In the genomic region with DNA sequence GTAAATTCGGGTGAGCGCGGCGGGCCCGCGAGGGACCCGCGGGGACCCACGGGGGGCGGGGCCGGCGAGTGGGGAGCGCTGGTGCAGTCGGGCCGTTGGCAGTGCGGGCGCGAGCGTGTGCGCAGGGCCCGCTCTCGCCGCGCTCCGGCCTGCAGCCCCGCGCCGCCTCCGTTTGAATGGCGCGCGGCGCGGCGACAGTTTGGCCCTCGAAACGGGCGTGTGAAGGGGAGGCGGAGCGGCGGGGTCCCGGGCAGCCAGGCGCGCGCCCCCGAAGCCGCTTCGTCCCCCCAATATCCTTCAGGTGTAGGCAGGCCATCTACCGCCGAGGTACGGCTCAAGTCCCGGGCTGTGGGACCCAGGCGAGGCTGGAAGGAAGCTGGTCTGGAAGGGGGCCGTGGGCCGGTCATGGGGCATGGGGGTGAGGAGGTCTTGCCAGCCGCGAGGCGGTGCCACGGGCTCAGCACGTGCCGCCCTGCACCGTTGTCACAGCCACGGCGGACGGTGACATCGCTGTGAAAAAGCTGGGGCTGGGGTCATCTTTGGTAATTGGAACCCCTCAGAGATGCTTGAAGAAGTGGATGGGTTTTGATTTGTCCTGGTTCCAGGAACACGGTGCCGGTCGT, we compare ENCODE assay signal across 8 mouse cellular contexts. TPM values are rescaled to one million over a fixed set of nuclear protein-coding genes. Genes with fewer than 3 reads are reported as not detected.
DNase-seq lines count a peak whose midpoint lies in the region; ATAC-seq and TF ChIP-seq lines count a peak whose summit lies in the region.

No protein-coding gene starts in this region.

- under 1% methylated on average over 68 of the region's 69 CpGs for WGBS in heart, embryonic 11.5 days (ENCODE audit: insufficient replicate concordance)
- 0% methylated on average over 32 of the region's 69 CpGs for WGBS in limb, embryonic 14.5 days
- WGBS in midbrain, embryonic 13.5 days = under 1% methylated on average over 56 of the region's 69 CpGs
- WGBS in stomach, embryonic 16.5 days = under 1% methylated on average over 65 of the region's 69 CpGs

- 0 out of 2 replicates have a peak overlapping the region, but pooled peaks have one; percentile 99 for H3K27ac ChIP-seq in cortical plate, adult 2 months (ENCODE audit: insufficient read depth, low read length)
- H3K27ac ChIP-seq in heart, embryonic 11.5 days (ENCODE audit: low read depth, low read length) = peak overlapping the region; percentile 89
- peak overlapping the region; percentile 98 for H3K27ac ChIP-seq in limb, embryonic 14.5 days (replicated peaks; ENCODE audit: low read depth, low read length)
- H3K27ac ChIP-seq in midbrain, embryonic 13.5 days = peak overlapping the region; percentile 98
- peak overlapping the region; percentile 95 for H3K27ac ChIP-seq in stomach, embryonic 16.5 days (ENCODE audit: low read length)

- ATAC-seq in heart, embryonic 11.5 days (replicated peaks; ENCODE audit: insufficient number of reproducible peaks, low FRiP score, low TSS enrichment) = peak; percentile 77
- peak; percentile 62 for ATAC-seq in limb, embryonic 14.5 days (ENCODE audit: low FRiP score, low read depth)
- peak; percentile 85 for ATAC-seq in midbrain, embryonic 13.5 days
- peak; percentile 80 for ATAC-seq in stomach, embryonic 16.5 days (ENCODE audit: insufficient read depth, low FRiP score)

- no peak for TF ChIP-seq POLR2A in cortical plate, adult 2 months (IDR thresholded peaks at IDR 0.05; ENCODE audit: extremely low read depth, insufficient read depth, low read length)
- TF ChIP-seq POLR2A in limb, embryonic 14.5 days (IDR thresholded peaks at IDR 0.05; ENCODE audit: borderline replicate concordance, extremely low read depth, insufficient read depth, insufficient read length) = 0 out of 2 replicates have a peak, but pooled peaks have one; percentile 11

- H3K36me3 ChIP-seq in heart, embryonic 11.5 days (ENCODE audit: control insufficient read depth, insufficient read depth, low read length) = no peaks in the 10 kb centered on the region
- no peaks in the 10 kb centered on the region for H3K36me3 ChIP-seq in limb, embryonic 14.5 days (ENCODE audit: control insufficient read depth, insufficient read depth, low read length)
- H3K36me3 ChIP-seq in midbrain, embryonic 13.5 days = no peaks in the 10 kb centered on the region
- no peaks in the 10 kb centered on the region for H3K36me3 ChIP-seq in stomach, embryonic 16.5 days (ENCODE audit: control insufficient read depth, insufficient read depth, low read length)

- H3K4me2 ChIP-seq in heart, embryonic 11.5 days = peak overlapping the region; percentile 84
- peak overlapping the region; percentile 83 for H3K4me2 ChIP-seq in limb, embryonic 14.5 days (replicated peaks; ENCODE audit: low read depth, low read length, severe bottlenecking)
- H3K4me2 ChIP-seq in midbrain, embryonic 13.5 days (replicated peaks) = peak overlapping the region; percentile 91
- H3K4me2 ChIP-seq in stomach, embryonic 16.5 days (ENCODE audit: low read depth, low read length) = peak overlapping the region; percentile 73

- peak overlapping the region; percentile 80 for H3K9ac ChIP-seq in heart, embryonic 11.5 days (ENCODE audit: low read depth, low read length)
- H3K9ac ChIP-seq in limb, embryonic 14.5 days (ENCODE audit: low read depth, low read length, severe bottlenecking) = peak overlapping the region; percentile 93
- peak overlapping the region; percentile 93 for H3K9ac ChIP-seq in midbrain, embryonic 13.5 days (replicated peaks)
- H3K9ac ChIP-seq in stomach, embryonic 16.5 days (ENCODE audit: low read length) = peak overlapping the region; percentile 97

- peak overlapping the region; percentile 84 for H3K4me3 ChIP-seq in cortical plate, adult 2 months (ENCODE audit: insufficient read depth, low read length)
- H3K4me3 ChIP-seq in heart, embryonic 11.5 days (ENCODE audit: low read depth, low read length) = peak overlapping the region; percentile 73
- H3K4me3 ChIP-seq in limb, embryonic 14.5 days (replicated peaks; ENCODE audit: low read length) = peak overlapping the region; percentile 90
- H3K4me3 ChIP-seq in midbrain, embryonic 13.5 days (replicated peaks) = peak overlapping the region; percentile 92
- H3K4me3 ChIP-seq in stomach, embryonic 16.5 days (replicated peaks; ENCODE audit: low read length) = peak overlapping the region; percentile 93

- peak; percentile 28 for DNase-seq in gastrocnemius, postnatal 14 days
- no peak for DNase-seq in gastrocnemius, adult 18-20 months (ENCODE audit: low spot score)
- DNase-seq in MN1 (ENCODE audit: low spot score) = peak; percentile 70
- DNase-seq in limb, embryonic 14.5 days (ENCODE audit: low spot score) = peak; percentile 36

- intact Hi-C loops in gastrocnemius, postnatal 14 days (cut with DNase I; ENCODE audit: low total_unique reads) = no loop called here

- no peak for TF ChIP-seq CTCF in cortical plate, adult 2 months (IDR thresholded peaks at IDR 0.05; ENCODE audit: extremely low read depth, insufficient read depth, low read length)

- H3K27me3 ChIP-seq in heart, embryonic 11.5 days (ENCODE audit: control insufficient read depth, insufficient read depth, low read length) = no peaks in the 10 kb centered on the region
- no peaks in the 10 kb centered on the region for H3K27me3 ChIP-seq in limb, embryonic 14.5 days (ENCODE audit: control insufficient read depth, insufficient read depth, low read length)
- no peaks in the 10 kb centered on the region for H3K27me3 ChIP-seq in midbrain, embryonic 13.5 days
- no peaks in the 10 kb centered on the region for H3K27me3 ChIP-seq in stomach, embryonic 16.5 days (ENCODE audit: control insufficient read depth, insufficient read depth, low read length)

- no peaks in the 10 kb centered on the region for H3K9me3 ChIP-seq in heart, embryonic 11.5 days (replicated peaks; ENCODE audit: control insufficient read depth, low read length)
- no peaks in the 10 kb centered on the region for H3K9me3 ChIP-seq in limb, embryonic 14.5 days (ENCODE audit: control insufficient read depth, low read length)
- H3K9me3 ChIP-seq in midbrain, embryonic 13.5 days = no peaks in the 10 kb centered on the region
- no peaks in the 10 kb centered on the region for H3K9me3 ChIP-seq in stomach, embryonic 16.5 days (replicated peaks; ENCODE audit: control insufficient read depth, low read length)

- no peaks in the 10 kb centered on the region for H3K4me1 ChIP-seq in cortical plate, adult 2 months (ENCODE audit: control insufficient read depth, insufficient read depth, low read length)
- H3K4me1 ChIP-seq in heart, embryonic 11.5 days (ENCODE audit: control insufficient read depth, insufficient read depth, low read length) = peaks cover 11% of the 10 kb centered on the region; the same call in 1 of the 2 replicates
- no peaks in the 10 kb centered on the region for H3K4me1 ChIP-seq in limb, embryonic 14.5 days (ENCODE audit: control insufficient read depth, insufficient read depth, low read length)
- peaks cover 14% of the 10 kb centered on the region for H3K4me1 ChIP-seq in midbrain, embryonic 13.5 days (replicated peaks)
- H3K4me1 ChIP-seq in stomach, embryonic 16.5 days (ENCODE audit: control insufficient read depth, insufficient read depth, low read length) = peaks cover 11% of the 10 kb centered on the region

RNA-seq across cellular contexts. Expression of a gene that starts 0.5 kb away (rescaled TPM):
- total RNA-seq in gastrocnemius, postnatal 14 days (2021) = 10 to 100 TPM; 10.3 to 11.8 TPM
- 10 to 100 TPM; 10.2 to 12.3 TPM for total RNA-seq in gastrocnemius, adult 18-20 months (2021)
- polyA plus RNA-seq in cortical plate, adult 2 months (2012; rRNA removed) = 20.8 and 21.5 TPM in 2 replicates
- 32.8 and 43.1 TPM in 2 replicates for polyA plus RNA-seq in heart, embryonic 11.5 days (2014; fragmentation: Nextera tagmentation; extraction: Ambion mirVana)
- polyA plus RNA-seq in limb, embryonic 14.5 days (2012; rRNA removed) = 48.4 and 51.1 TPM in 2 replicates
- polyA plus RNA-seq in limb, embryonic 14.5 days (2014; fragmentation: Nextera tagmentation; extraction: Ambion mirVana) = 38.7 and 40.8 TPM in 2 replicates
- 29.4 and 30.2 TPM in 2 replicates for polyA plus RNA-seq in midbrain, embryonic 13.5 days (2015; fragmentation: Nextera tagmentation; extraction: Ambion mirVana)
- polyA plus RNA-seq in stomach, embryonic 16.5 days (2015; fragmentation: Nextera tagmentation; extraction: Ambion mirVana) = 28.8 and 30.8 TPM in 2 replicates

RNA-seq across cellular contexts. Expression of a gene that starts 44.2 kb away (rescaled TPM):
- total RNA-seq in gastrocnemius, postnatal 14 days (2021) = 10 to 100 TPM; 19.8 to 21.6 TPM
- total RNA-seq in gastrocnemius, adult 18-20 months (2021) = 10 to 100 TPM; 26.7 to 29.4 TPM
- polyA plus RNA-seq in cortical plate, adult 2 months (2012; rRNA removed) = 22.9 and 24.2 TPM in 2 replicates
- polyA plus RNA-seq in heart, embryonic 11.5 days (2014; fragmentation: Nextera tagmentation; extraction: Ambion mirVana) = 23.9 and 25.5 TPM in 2 replicates
- polyA plus RNA-seq in limb, embryonic 14.5 days (2012; rRNA removed) = 22.6 and 25.1 TPM in 2 replicates
- polyA plus RNA-seq in limb, embryonic 14.5 days (2014; fragmentation: Nextera tagmentation; extraction: Ambion mirVana) = 29.0 and 34.2 TPM in 2 replicates
- polyA plus RNA-seq in midbrain, embryonic 13.5 days (2015; fragmentation: Nextera tagmentation; extraction: Ambion mirVana) = 34.8 and 35.4 TPM in 2 replicates
- 20.9 and 21.6 TPM in 2 replicates for polyA plus RNA-seq in stomach, embryonic 16.5 days (2015; fragmentation: Nextera tagmentation; extraction: Ambion mirVana)
